Mouse (Mus musculus) left cerebral cortex, adult 18-20 months (tissue): ENCODE data around the gene Zfp967. TPM values are rescaled to one million over a fixed set of nuclear protein-coding genes. Genes with fewer than 3 reads are reported as not detected.
"Not testable (repeated sequence)": the region's sequence is repeated elsewhere in the genome, so short reads cannot be mapped to it uniquely, and the experiment has no call there.

Source experiments
- DNase-seq, 2 experiments: peaks; one replicate each; pipeline ENCODE4 v3.0.0; 2021 to 2022; ENCODE audit warnings: low spot score in 2 of 2, mixed read lengths in 1 of 2
- long read RNA-seq, 2 experiments: library from polyadenylated mRNA; stranded (forward); transcript quantifications; one replicate each; pipeline ENCODE4 v2.0.0; 2021
- total RNA-seq, 2 experiments: library from RNA; stranded (reverse); gene quantifications; 2 replicates each; pipeline ENCODE4 v1.2.3; 2021

The Zfp967 gene
- total RNA-seq = not detected
- long read RNA-seq, experiment 1 = 0 reads
- long read RNA-seq, experiment 2, partial matches to known transcripts = 0 of 1 reads
- long read RNA-seq, experiment 2, other reads (novel, unspliced or antisense) = 1 of 1 reads

DNA sequence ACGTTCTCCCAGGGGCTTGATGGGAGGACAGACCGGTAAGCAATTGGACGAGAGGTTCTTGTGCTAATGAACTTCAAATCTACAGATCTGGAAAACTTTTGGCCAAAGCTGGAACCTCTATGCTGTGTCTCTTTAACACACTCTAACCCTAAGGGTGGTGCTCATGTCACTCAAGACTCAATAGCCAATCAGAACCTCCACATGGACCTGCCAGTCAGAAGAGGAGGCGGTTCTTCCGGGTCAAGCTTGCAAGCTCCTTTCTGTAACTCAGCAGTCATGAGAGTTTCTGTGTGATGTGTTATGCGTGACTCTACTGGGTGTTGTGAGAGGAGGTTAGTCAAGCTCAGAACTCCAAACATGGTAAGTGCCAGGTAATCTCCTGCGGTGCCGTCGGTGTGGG lies at the start of gene Zfp967:
Gene Zfp967, plus strand, starts transcription at position 301 of the 400 bp plus-strand sequence.
- DNase-seq = not testable (repeated sequence)

GRCm38 (mm10) chr2:176486683-176487082 lies 34.2 kb upstream of the Zfp967 start, which contains the start of gene Gm14434:
Gm14434 (minus strand) TSS chr2:176486783.
- DNase-seq = not testable (repeated sequence)

Other genes starting within 250 kb of the Zfp967 start
- gene Gm11009, start 201.6 kb upstream of the Zfp967 start, total RNA-seq = not detected
- 10 to 100 TPM; 17.7 to 23.5 TPM for gene Gm14435, start 97.5 kb upstream of the Zfp967 start, total RNA-seq
- not detected for gene Gm14434, start 34.3 kb upstream of the Zfp967 start, total RNA-seq
- gene Gm14308, start 115.3 kb downstream of the Zfp967 start, total RNA-seq = 1 to 10 TPM; 8.3 to 8.8 TPM
- gene Zfp973, start 149.5 kb downstream of the Zfp967 start, total RNA-seq = 10 to 100 TPM; 13.2 to 14.4 TPM
- 10 to 100 TPM; 29.4 to 36.2 TPM for gene Gm14305, start 187.3 kb downstream of the Zfp967 start, total RNA-seq